Mouse (Mus musculus) thymus, adult 2 months (tissue): Measurements from ENCODE around the gene Dab1.

ENCODE experiments used
- CTCF ChIP-seq: fragments of 200-500 bp; IDR thresholded peaks from 2 replicates; pipeline ENCODE4 v1.5.1; 2012; ENCODE audit warnings: mild to moderate bottlenecking, control low read depth, low read length, moderate library complexity, borderline replicate concordance; ENCODE audit not compliant: control insufficient read depth, poor library complexity, insufficient read depth; ENCODE audit errors: extremely low read depth
- POLR2A ChIP-seq: fragments of 200-500 bp; IDR thresholded peaks from 2 replicates; pipeline ENCODE4 v1.6.1; 2012; ENCODE audit warnings: mild to moderate bottlenecking, low read length, control low read depth, moderate library complexity; ENCODE audit not compliant: control insufficient read depth, poor library complexity, insufficient read depth; ENCODE audit errors: extremely low read depth

GRCm38 (mm10) chr4:104059569-104059968, 440.4 kb downstream of the Dab1 start:
- TF ChIP-seq CTCF = no peak
- TF ChIP-seq POLR2A = no peak
